Mouse (Mus musculus) stomach, embryonic 14.5 days (tissue): ENCODE results near the gene Cldn20. TPM values are rescaled to one million over a fixed set of nuclear protein-coding genes. Genes with fewer than 3 reads are reported as not detected.
A peak's percentile ranks its signal among the peaks of the same experiment; 100 is the strongest.

ENCODE experiments used
- ATAC-seq: fragments of 200-750 bp; cut with Nextera tagmentation; 2 replicates; pipeline ENCODE4 v1.8.0; 2017; ENCODE audit warnings: low read depth, moderate TSS enrichment; ENCODE audit not compliant: insufficient number of reproducible peaks, insufficient read depth, low FRiP score
- H3K27ac ChIP-seq: fragments of 300-500 bp; sonication (generic); 2 replicates; pipeline ENCODE4 v1.5.1; 2014; ENCODE audit warnings: mild to moderate bottlenecking, low read length, moderate library complexity, mixed read lengths
- H3K27me3 ChIP-seq: fragments of 300-500 bp; sonication (generic); 2 replicates; pipeline ENCODE4 v1.6.1; 2014; ENCODE audit warnings: low read length, control low read depth, mixed read lengths; ENCODE audit not compliant: control insufficient read depth, insufficient read depth
- H3K36me3 ChIP-seq: fragments of 300-500 bp; sonication (generic); 2 replicates; pipeline ENCODE4 v1.6.1; 2014; ENCODE audit warnings: mild to moderate bottlenecking, control low read depth, low read length, moderate library complexity, mixed read lengths; ENCODE audit not compliant: control insufficient read depth, insufficient read depth
- H3K4me1 ChIP-seq: fragments of 300-500 bp; sonication (generic); 2 replicates; pipeline ENCODE4 v1.6.1; 2014; ENCODE audit warnings: low read length, control low read depth, mixed read lengths; ENCODE audit not compliant: control insufficient read depth, insufficient read depth
- H3K4me2 ChIP-seq: fragments of 300-500 bp; sonication (generic); replicated peaks from 2 replicates; pipeline ENCODE4 v1.6.1; 2014; ENCODE audit warnings: low read depth, low read length, control low read depth
- H3K4me3 ChIP-seq: fragments of 300-500 bp; sonication (generic); 2 replicates; pipeline ENCODE4 v1.5.1; 2014; ENCODE audit warnings: low read depth, low read length, control low read depth
- H3K9ac ChIP-seq: fragments of 300-500 bp; sonication (generic); replicated peaks from 2 replicates; pipeline ENCODE4 v1.6.1; 2014; ENCODE audit warnings: low read depth, mild to moderate bottlenecking, control low read depth, low read length, moderate library complexity, mixed read lengths
- H3K9me3 ChIP-seq: fragments of 300-500 bp; sonication (generic); 2 replicates; pipeline ENCODE4 v1.6.1; 2016; ENCODE audit warnings: low read depth, low read length, control low read depth; ENCODE audit not compliant: control insufficient read depth
- WGBS: fragments of 180-500 bp; shearing (Covaris S2); extraction: QIAGEN DNeasy Blood & Tissue Kit; methylation state at CpG from one replicate; pipeline ENCODE4 v1.1.7; 2014; 5-methylcytosine and 5-hydroxymethylcytosine counted together
- polyA plus RNA-seq: library from polyadenylated mRNA; unstranded; fragments of >200 nt; fragmentation: Nextera tagmentation; extraction: Ambion mirVana; gene quantifications from 2 replicates; pipeline ENCODE4 v1.2.1, GENCODE M21; 2014

Gene Cldn20
- polyA plus RNA-seq, 1 experiment from 2014 or later: 0.55 TPM

DNA sequence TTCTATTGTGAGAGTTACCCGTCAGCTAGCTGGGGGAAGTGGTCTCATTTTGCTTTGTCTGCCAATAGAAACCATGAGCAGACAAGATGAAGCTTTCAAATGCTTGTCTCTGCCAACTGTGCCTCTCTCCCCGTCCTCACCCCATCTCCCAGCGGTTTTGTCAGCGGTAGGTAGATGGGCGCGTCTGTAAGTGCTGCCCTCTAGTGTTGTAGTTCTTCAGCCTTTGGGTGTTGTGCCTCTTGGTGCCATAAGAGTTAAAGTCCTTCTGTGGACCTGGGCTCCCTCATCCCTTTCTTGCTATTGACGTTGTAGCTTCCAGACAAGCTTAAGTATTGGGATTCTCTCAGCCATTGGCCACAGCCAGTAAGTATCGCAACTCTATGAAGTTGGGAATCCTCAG is 30.1 kb downstream of the Cldn20 start:
- Histone ChIP-seq H3K4me1 (no peaks in the 10 kb centered on the region; the same call in 1 of the 2 replicates), H3K4me2 (no peak overlapping the region), H3K36me3 (no peaks in the 10 kb centered on the region), H3K9ac (no peak overlapping the region), H3K9me3 (no peaks in the 10 kb centered on the region), H3K4me3 (no peak overlapping the region), H3K27ac (no peak overlapping the region), H3K27me3 (no peaks in the 10 kb centered on the region)
- 47% methylated on average over 8 of the region's 8 CpGs for WGBS
- no peak for ATAC-seq

DNA sequence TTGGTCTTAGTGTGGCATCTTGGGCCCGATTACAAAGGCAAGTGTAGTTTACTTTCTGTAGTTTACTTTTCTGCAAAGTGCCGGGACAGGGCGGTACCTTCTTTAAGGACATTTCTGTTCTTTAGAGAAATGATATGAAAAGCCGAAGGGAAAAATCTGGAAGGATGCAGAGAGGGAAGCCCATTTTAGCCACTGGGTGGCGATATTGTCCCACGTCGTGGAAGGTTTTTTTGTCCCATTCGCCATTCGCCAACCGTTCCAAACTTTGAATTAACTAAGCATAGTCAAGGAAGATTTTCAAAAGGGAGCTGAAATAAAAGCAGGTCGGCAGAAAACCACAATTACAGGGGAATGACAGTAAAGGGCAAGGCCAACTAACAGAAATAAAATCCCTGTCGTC is 38.5 kb downstream of the Cldn20 start:
- WGBS: 3% methylated on average over 12 of the region's 12 CpGs
- Histone ChIP-seq H3K27me3 (no peaks in the 10 kb centered on the region), H3K4me1 (no peaks in the 10 kb centered on the region), H3K4me3 (no peak overlapping the region), H3K9me3 (no peaks in the 10 kb centered on the region), H3K36me3 (no peaks in the 10 kb centered on the region), H3K4me2 (peak overlapping the region; percentile 28), H3K27ac (no peak overlapping the region), H3K9ac (no peak overlapping the region)
- ATAC-seq: no peak

Other genes starting within 250 kb of the Cldn20 start
- 6.5 and 6.6 TPM in 2 replicates for gene Tiam2, start 206.0 kb upstream of the Cldn20 start, polyA plus RNA-seq
- gene Tfb1m, start 25.2 kb downstream of the Cldn20 start, polyA plus RNA-seq: 17.6 and 20.1 TPM in 2 replicates
- not detected in 2 replicates for gene Nox3, start 163.7 kb downstream of the Cldn20 start, polyA plus RNA-seq